Mouse (Mus musculus): ENCODE results near the gene Gm11114. TPM values are rescaled to one million over a fixed set of nuclear protein-coding genes. Genes with fewer than 3 reads are reported as not detected.

Gene Gm11114
- total RNA-seq (2014; fragmentation: Nextera tagmentation) (not detected in 2 replicates), total RNA-seq (2017) (not detected in 2 replicates)

DNA sequence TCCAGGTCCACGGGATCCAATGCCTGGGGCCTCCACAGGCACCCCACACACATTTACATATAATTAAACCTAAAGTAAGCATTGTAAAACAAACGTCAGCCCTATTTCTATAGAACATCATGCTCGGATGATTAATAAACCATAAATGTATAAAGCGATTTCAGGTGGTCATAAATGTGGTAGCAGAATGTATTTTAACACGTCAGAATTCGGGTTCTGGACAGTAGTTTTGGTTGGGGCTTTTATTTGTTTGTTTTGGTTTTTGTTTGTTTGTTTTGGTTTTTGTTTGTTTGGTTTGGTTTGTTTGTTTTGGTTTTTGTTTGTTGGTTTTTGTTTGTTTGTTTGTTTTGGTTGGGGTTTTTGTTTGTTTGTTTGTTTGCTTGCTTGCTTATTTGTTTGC, at the start of gene Gm11114:
Gm11114 (plus strand) TSS at position 301 of the 400 bp plus-strand sequence.
- no peak for ATAC-seq (replicated peaks; ENCODE audit: low FRiP score, low TSS enrichment, poor library complexity, severe bottlenecking)

GRCm38 (mm10) chr9:85266847-85267246, 45.7 kb upstream of the Gm11114 start:
- ATAC-seq (replicated peaks; ENCODE audit: low FRiP score, low TSS enrichment, poor library complexity, severe bottlenecking): no peak

DNA sequence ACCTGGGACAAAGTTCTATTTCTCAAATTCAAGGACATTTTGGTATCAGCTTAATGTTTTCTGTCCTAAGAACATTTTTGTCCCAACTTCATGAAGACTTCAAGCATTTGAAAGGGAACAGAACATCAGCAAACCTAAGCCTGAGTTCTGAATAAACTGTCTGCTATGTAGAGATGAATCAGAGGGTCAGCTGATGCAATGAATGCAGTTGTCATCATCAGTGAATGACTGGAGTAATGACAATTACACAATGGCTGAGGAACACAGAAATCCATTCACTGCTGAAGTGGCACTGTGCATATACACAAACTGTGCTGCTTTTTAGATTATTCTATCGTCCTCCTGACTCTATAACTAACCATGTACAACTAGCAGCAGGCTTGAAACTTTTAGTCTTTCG, 38.5 kb upstream of the Gm11114 start:
- no peak for ATAC-seq (replicated peaks; ENCODE audit: low FRiP score, low TSS enrichment, poor library complexity, severe bottlenecking)

GRCm38 (mm10) chr9:85302849-85303248, 9.7 kb upstream of the Gm11114 start:
- ATAC-seq (replicated peaks; ENCODE audit: low FRiP score, low TSS enrichment, poor library complexity, severe bottlenecking): no peak

GRCm38 (mm10) chr9:85303378-85303777, 9.2 kb upstream of the Gm11114 start:
- ATAC-seq (replicated peaks; ENCODE audit: low FRiP score, low TSS enrichment, poor library complexity, severe bottlenecking): no peak

- peak; percentile 92 for ATAC-seq (replicated peaks; ENCODE audit: low FRiP score, low TSS enrichment, poor library complexity, severe bottlenecking)
These were observed 3.5 kb downstream of the Gm11114 start for GRCm38 (mm10) chr9:85316122-85316521.

- ATAC-seq (replicated peaks; ENCODE audit: low FRiP score, low TSS enrichment, poor library complexity, severe bottlenecking): no peak
These were observed 7.8 kb downstream of the Gm11114 start for GRCm38 (mm10) chr9:85320167-85320951.

GRCm38 (mm10) chr9:85324158-85324875, 11.7 kb downstream of the Gm11114 start:
- no peak for ATAC-seq (replicated peaks; ENCODE audit: low FRiP score, low TSS enrichment, poor library complexity, severe bottlenecking)

- ATAC-seq (replicated peaks; ENCODE audit: low FRiP score, low TSS enrichment, poor library complexity, severe bottlenecking): peak; percentile 52
These were observed 12.8 kb downstream of the Gm11114 start for GRCm38 (mm10) chr9:85325201-85325868.

- peak; percentile 26 for ATAC-seq (replicated peaks; ENCODE audit: low FRiP score, low TSS enrichment, poor library complexity, severe bottlenecking)
These were observed 14.0 kb downstream of the Gm11114 start for GRCm38 (mm10) chr9:85326292-85327241.

- ATAC-seq (replicated peaks; ENCODE audit: low FRiP score, low TSS enrichment, poor library complexity, severe bottlenecking): peak; percentile 79
These were observed 15.0 kb downstream of the Gm11114 start, which contains the start of gene Tent5a for GRCm38 (mm10) chr9:85327242-85328211. Tent5a (minus strand) TSS chr9:85327348.

DNA sequence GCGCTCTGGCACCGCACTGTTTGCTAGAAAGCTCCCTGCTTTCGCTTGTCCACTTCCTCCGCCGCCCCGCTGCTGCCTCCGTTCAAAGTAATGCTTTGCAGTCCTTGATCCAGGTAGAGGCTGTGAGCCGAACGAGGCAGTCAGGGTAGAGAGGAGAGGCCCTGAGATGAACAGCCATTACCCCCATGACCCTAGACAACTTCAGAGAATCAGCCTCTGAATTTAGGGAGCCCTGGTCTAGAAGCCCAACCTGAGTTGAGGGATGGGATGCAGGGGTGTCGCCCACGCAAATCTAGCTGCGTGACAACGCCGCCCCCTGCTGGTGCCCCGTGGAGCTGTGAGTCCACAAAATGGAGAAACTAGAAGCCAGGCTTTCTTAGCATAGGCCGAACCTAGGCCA, 15.7 kb downstream of the Gm11114 start:
- ATAC-seq (replicated peaks; ENCODE audit: low FRiP score, low TSS enrichment, poor library complexity, severe bottlenecking): peak; percentile 53

DNA sequence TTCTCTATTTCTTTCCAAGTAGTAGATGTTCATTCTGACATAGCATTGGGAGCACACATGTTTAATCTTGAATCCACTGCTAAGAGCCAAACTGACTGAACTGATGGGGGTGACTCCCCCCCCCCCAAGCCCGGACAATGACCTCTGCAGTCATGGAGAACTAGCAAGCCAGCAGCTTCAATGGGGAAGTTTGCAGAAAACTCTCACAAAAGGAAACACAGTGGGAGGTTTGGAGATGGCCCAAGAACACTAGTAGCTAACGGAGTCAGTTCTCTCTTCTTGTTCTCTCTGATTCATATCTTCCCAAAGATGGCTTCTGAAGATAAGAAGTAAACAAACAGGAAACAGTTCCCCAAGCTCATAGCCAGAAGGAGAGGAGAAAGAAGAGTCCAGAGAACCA, 18.9 kb downstream of the Gm11114 start:
- no peak for ATAC-seq (replicated peaks; ENCODE audit: low FRiP score, low TSS enrichment, poor library complexity, severe bottlenecking)

GRCm38 (mm10) chr9:85336046-85336445, 23.5 kb downstream of the Gm11114 start:
- no peak for ATAC-seq (replicated peaks; ENCODE audit: low FRiP score, low TSS enrichment, poor library complexity, severe bottlenecking)

- ATAC-seq (replicated peaks; ENCODE audit: low FRiP score, low TSS enrichment, poor library complexity, severe bottlenecking): peak; percentile 94
These were observed 27.7 kb downstream of the Gm11114 start for GRCm38 (mm10) chr9:85340303-85340702.

- ATAC-seq (replicated peaks; ENCODE audit: low FRiP score, low TSS enrichment, poor library complexity, severe bottlenecking): peak; percentile 38; the same call in 1 of the 2 replicates
These were observed 30.6 kb downstream of the Gm11114 start for GRCm38 (mm10) chr9:85342892-85343785.
